Mouse (Mus musculus): ENCODE results near the gene Galr2. TPM values are rescaled to one million over a fixed set of nuclear protein-coding genes. Genes with fewer than 3 reads are reported as not detected.

Galr2 gene
- not detected for polyA plus RNA-seq (2014; fragmentation: Illumina TruSeq; extraction: RNeasy Lipid Tissue Mini Kit (QIAGEN cat#74804); ENCODE audit: low read depth, low replicate concordance)

DNA sequence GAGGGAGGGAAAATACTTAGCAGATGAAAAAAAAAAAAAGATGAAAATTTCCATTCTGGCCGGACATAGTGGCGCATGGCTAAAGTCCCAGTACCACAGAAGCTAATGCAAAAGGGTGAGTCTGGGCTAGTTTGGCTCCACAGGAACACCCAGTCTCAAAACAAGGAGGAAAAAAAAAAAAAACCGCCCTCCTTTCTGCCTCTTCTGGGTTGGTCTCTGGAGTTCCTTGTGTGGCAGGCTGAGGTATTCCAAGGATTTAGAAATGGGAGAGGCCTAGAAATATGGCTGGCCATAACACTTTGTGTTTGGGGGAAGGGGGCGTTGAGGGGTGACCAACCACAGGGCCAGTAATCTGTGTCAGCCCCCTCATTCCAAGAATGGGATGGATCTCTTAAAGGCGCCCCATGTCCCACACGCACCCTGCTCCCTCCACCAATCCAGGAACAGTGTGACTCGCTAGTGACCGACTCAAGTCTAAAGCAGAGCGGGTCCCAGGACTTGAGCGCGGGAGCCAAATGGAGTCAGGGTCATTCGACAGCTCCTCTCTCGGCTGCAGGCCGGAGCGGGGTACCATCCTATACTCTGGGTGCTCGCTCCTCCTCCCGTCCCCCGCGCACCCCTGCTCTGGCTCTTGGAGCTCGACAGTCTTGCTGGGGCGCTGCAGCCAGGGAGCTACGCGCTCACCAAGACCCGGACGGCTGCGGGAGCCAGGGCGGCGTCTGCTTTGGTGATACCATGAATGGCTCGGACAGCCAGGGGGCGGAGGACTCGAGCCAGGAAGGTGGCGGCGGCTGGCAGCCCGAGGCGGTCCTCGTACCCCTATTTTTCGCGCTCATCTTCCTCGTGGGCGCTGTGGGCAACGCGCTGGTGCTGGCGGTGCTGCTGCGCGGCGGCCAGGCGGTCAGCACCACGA, at the start of gene Galr2:
Gene Galr2, plus strand, starts transcription at position 189 of the 913 bp plus-strand sequence.

DNA sequence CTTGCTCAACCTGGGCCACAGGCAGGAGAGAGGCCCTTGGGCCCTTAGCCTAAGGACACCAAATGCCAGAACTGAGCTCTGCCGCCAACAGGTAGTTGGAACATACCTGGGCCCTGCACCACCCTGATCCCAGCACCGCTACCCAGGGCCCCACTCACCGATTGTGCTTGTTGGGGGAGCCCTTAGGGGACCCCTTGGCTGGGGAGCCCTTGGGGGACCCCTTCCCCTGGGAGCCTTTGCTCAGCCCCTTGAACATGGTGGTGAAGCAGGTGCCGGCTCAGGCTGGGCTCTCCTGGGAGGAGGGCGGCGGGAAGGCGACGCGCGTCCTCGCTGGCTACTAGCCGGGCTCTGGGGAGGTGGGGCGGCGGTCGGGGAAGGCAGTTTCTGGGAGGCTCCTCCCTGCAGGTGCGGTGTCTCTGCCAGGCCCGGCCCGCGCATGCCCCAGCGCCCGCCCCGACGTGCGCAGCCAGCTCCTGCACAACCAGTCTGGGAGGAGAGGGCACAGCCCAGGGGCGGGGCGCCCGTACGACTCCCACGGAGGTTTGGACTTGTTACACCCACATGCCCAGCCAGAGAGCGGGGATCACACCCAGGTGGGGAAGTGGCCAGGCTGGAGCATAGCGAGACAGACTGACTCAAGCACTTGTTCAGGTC, 42.9 kb upstream of the Galr2 start, which contains the start of gene Evpl:
Gene Evpl, minus strand, starts transcription at position 336 of the 654 bp plus-strand sequence.

DNA sequence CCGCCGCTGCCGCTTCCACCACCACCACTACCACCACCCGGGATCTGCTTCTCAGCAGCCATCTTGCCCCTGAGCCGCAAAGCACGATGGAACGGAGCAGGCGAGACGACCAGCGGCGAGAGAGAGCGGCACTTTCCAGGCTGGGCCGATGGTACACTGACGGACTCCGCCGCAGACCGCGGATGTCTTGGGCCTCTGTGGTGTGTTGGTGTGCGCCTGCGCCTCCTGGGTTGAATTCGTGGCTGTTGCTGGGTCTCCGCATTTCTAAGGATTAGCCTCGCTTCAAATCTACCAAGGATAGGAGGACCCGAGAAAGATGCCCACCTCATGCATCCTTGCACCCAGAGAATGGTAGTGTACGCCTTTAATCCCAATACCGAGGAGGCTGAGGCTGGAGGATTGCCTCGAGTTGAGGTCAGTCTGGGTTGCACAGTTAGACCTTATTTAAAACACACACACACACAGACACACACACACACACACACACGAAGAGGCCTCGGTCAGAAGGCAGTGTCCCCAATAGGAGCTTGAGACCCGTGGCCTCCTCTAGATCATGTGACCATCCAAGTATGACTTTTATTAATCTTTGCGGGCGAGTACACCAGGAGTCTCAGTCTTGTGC, 6.6 kb upstream of the Galr2 start, which contains the start of gene Srp68:
Gene Srp68, minus strand, starts transcription at position 173 of the 622 bp plus-strand sequence.

DNA sequence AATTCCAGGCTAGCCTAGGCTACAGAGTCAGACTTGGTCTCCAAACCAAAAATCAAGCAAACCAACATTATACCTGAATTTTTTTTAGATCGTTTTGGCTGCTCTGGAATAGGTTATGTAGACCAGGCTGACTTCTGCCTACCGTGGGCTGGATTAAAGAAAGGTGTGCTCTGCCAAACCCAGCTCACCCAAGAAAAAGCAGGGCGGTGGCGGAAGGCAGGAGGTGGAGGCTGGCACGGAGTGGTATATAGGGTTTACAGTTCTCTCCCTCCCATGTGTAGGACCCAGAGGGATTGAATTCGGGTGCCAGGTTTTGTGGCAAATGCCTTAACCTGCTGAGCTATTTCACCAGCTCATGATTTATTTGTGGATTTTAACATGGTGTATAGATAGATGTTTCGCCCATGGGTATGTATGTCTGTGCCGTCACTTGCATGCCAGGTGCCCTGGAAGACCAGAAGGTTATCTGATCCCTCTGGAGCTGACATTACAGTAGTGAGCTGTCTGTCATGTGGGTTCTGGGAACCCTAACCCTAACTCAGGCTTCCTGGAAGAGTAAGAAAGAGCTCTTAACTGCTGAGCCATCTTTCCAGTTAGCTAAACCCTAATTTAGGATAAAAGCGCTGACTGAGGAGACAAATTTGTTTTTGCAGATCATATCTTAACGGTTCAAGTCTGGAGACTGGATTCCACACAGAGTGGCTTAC, 26.4 kb downstream of the Galr2 start, which contains the start of gene Exoc7:
Gene Exoc7, minus strand, starts transcription at position 215 of the 707 bp plus-strand sequence.

Other genes with a start within 250 kb of the Galr2 start
- gene Unc13d, start 203.0 kb upstream of the Galr2 start, polyA plus RNA-seq (2014; fragmentation: Illumina TruSeq; extraction: RNeasy Lipid Tissue Mini Kit (QIAGEN cat#74804); ENCODE audit: low read depth, low replicate concordance) = not detected
- 27.0 TPM for gene Wbp2, start 193.9 kb upstream of the Galr2 start, polyA plus RNA-seq (2014; fragmentation: Illumina TruSeq; extraction: RNeasy Lipid Tissue Mini Kit (QIAGEN cat#74804); ENCODE audit: low read depth, low replicate concordance)
- not detected for gene Trim47, start 153.7 kb upstream of the Galr2 start, polyA plus RNA-seq (2014; fragmentation: Illumina TruSeq; extraction: RNeasy Lipid Tissue Mini Kit (QIAGEN cat#74804); ENCODE audit: low read depth, low replicate concordance)
- gene Trim65, start 149.8 kb upstream of the Galr2 start, polyA plus RNA-seq (2014; fragmentation: Illumina TruSeq; extraction: RNeasy Lipid Tissue Mini Kit (QIAGEN cat#74804); ENCODE audit: low read depth, low replicate concordance) = 5.3 TPM
- 4.2 TPM for gene Mrpl38, start 142.1 kb upstream of the Galr2 start, polyA plus RNA-seq (2014; fragmentation: Illumina TruSeq; extraction: RNeasy Lipid Tissue Mini Kit (QIAGEN cat#74804); ENCODE audit: low read depth, low replicate concordance)
- 7.5 TPM for gene Fbf1, start 112.8 kb upstream of the Galr2 start, polyA plus RNA-seq (2014; fragmentation: Illumina TruSeq; extraction: RNeasy Lipid Tissue Mini Kit (QIAGEN cat#74804); ENCODE audit: low read depth, low replicate concordance)
- gene Ten1, start 82.1 kb upstream of the Galr2 start, polyA plus RNA-seq (2014; fragmentation: Illumina TruSeq; extraction: RNeasy Lipid Tissue Mini Kit (QIAGEN cat#74804); ENCODE audit: low read depth, low replicate concordance) = 0.93 TPM
- gene Acox1, start 81.9 kb upstream of the Galr2 start, polyA plus RNA-seq (2014; fragmentation: Illumina TruSeq; extraction: RNeasy Lipid Tissue Mini Kit (QIAGEN cat#74804); ENCODE audit: low read depth, low replicate concordance) = 274 TPM
- not detected for gene Evpl, start 42.9 kb upstream of the Galr2 start, polyA plus RNA-seq (2014; fragmentation: Illumina TruSeq; extraction: RNeasy Lipid Tissue Mini Kit (QIAGEN cat#74804); ENCODE audit: low read depth, low replicate concordance)
- 7.7 TPM for gene Srp68, start 6.7 kb upstream of the Galr2 start, polyA plus RNA-seq (2014; fragmentation: Illumina TruSeq; extraction: RNeasy Lipid Tissue Mini Kit (QIAGEN cat#74804); ENCODE audit: low read depth, low replicate concordance)
- gene Exoc7, start 26.3 kb downstream of the Galr2 start, polyA plus RNA-seq (2014; fragmentation: Illumina TruSeq; extraction: RNeasy Lipid Tissue Mini Kit (QIAGEN cat#74804); ENCODE audit: low read depth, low replicate concordance) = 7.0 TPM
- not detected for gene Foxj1, start 54.5 kb downstream of the Galr2 start, polyA plus RNA-seq (2014; fragmentation: Illumina TruSeq; extraction: RNeasy Lipid Tissue Mini Kit (QIAGEN cat#74804); ENCODE audit: low read depth, low replicate concordance)
- 0.36 TPM for gene Rnf157, start 132.1 kb downstream of the Galr2 start, polyA plus RNA-seq (2014; fragmentation: Illumina TruSeq; extraction: RNeasy Lipid Tissue Mini Kit (QIAGEN cat#74804); ENCODE audit: low read depth, low replicate concordance)
- 2.3 TPM for gene Ubald2, start 153.2 kb downstream of the Galr2 start, polyA plus RNA-seq (2014; fragmentation: Illumina TruSeq; extraction: RNeasy Lipid Tissue Mini Kit (QIAGEN cat#74804); ENCODE audit: low read depth, low replicate concordance)
- not detected for gene Qrich2, start 185.3 kb downstream of the Galr2 start, polyA plus RNA-seq (2014; fragmentation: Illumina TruSeq; extraction: RNeasy Lipid Tissue Mini Kit (QIAGEN cat#74804); ENCODE audit: low read depth, low replicate concordance)
- 17.9 TPM for gene Prpsap1, start 213.3 kb downstream of the Galr2 start, polyA plus RNA-seq (2014; fragmentation: Illumina TruSeq; extraction: RNeasy Lipid Tissue Mini Kit (QIAGEN cat#74804); ENCODE audit: low read depth, low replicate concordance)
- gene Sphk1, start 250.0 kb downstream of the Galr2 start, polyA plus RNA-seq (2014; fragmentation: Illumina TruSeq; extraction: RNeasy Lipid Tissue Mini Kit (QIAGEN cat#74804); ENCODE audit: low read depth, low replicate concordance) = 0.77 TPM

Data from kidney, adult 10 weeks (tissue).